Mouse (Mus musculus): ENCODE data around the gene Npas3.

Npas3 gene

GRCm38 (mm10) chr12:54004606-54005005 is 756.1 kb downstream of the Npas3 start:
- DNase-seq: no peak

- DNase-seq: no peak
Observed at GRCm38 (mm10) chr12:54005546-54005945, 757.1 kb downstream of the Npas3 start.

- DNase-seq: no peak
Observed at GRCm38 (mm10) chr12:54015304-54015703, 766.8 kb downstream of the Npas3 start.

DNA sequence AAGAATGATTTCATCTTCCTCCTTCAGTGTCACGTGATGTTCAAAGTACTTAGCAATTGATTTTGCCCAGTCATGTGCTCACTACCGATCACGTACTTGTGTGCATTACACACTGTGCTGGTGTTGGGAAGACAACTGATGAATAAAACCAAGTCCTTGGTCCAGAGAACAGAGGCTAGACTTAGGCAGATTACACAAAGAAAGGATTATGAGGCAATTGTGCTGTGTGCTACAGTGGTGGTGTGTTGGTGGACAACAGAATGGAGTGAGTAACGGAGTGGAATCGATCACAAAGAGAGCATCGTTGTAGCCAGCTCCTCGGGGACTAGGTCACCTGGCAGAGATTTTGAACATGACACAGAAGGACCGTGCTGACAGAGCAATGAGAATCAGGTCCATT is 769.5 kb downstream of the Npas3 start:
- DNase-seq: no peak

GRCm38 (mm10) chr12:54019979-54020378 is 771.5 kb downstream of the Npas3 start:
- no peak for DNase-seq

GRCm38 (mm10) chr12:54034666-54035346 is 786.3 kb downstream of the Npas3 start:
- no peak for DNase-seq

- no peak for DNase-seq
Observed at GRCm38 (mm10) chr12:54037602-54038001, 789.1 kb downstream of the Npas3 start.

- no peak for DNase-seq
Observed at GRCm38 (mm10) chr12:54042996-54043544, 794.6 kb downstream of the Npas3 start.

DNA sequence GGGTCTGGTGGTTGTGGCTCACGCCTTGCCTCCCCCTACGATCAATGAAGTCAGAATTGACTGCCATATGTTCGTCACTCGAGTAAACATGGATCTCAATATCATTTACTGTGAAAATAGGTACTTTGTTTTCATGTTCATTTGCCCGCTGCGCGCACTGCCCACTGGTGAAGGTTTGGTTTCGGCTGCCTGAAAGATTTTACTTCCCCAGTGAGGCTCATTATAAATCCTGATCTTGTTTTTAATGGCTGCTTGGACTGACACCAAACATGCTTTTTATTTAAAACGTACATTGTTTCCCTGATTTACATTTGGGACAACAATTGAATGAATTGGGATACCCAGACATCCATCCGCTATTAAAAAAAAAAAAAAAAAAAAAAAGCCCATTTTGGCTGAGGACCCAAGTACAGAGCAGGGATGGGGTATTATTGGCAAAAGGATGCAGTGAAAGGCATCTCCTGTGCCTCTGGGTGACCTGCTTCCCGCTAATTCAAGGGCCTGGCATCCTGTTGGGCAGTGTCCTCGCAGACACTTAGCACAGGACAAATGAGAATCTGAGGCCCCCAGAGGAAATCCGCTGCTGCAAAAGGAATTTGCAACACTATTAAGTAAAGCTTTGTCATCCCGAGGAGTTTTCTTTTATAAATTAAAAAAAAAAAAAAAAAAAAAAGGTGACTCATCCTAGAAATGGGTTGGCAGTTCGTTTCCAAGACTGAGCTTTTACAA is 796.3 kb downstream of the Npas3 start:
- peak; percentile 35 to 74 for DNase-seq

DNA sequence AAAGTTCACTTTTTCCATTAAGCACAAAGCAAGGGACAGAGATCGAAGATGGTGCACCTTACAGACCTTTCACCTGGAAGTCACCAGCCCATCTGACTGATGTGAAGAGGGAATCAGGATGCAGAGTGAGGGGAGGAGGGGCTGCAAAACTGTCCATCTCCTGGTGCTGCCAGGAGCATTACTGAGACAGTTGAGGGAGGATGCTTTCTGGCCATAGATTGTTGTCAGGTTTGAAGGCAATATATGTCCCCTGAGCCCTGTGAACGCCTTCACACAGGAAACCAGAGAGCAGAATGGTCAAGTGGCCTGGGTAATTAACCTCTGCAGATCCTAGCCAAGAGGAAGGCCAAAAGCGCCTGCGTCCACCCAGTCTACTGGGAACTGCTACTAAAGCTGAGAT is 796.9 kb downstream of the Npas3 start:
- DNase-seq: no peak

GRCm38 (mm10) chr12:54046824-54047223 is 798.3 kb downstream of the Npas3 start:
- DNase-seq: no peak

DNA sequence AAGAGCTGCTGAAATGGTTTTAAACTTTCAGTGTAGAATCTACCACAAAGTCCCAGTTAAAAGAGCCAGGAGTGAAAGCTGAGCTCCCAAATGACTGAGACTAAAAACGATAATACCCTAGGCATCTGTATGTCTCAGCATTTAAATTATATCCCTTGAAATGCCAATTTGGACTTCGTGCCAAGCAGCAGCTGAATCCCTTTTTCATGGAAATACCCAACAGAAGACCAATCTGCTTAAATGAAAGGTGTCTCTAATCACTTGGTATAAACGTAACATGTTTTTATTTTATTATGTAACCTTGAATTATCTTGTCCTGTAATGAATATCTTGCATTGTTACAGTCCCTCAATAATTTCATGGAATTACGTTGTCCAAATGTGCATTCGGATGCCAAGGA is 799.6 kb downstream of the Npas3 start:
- no peak for DNase-seq

DNA sequence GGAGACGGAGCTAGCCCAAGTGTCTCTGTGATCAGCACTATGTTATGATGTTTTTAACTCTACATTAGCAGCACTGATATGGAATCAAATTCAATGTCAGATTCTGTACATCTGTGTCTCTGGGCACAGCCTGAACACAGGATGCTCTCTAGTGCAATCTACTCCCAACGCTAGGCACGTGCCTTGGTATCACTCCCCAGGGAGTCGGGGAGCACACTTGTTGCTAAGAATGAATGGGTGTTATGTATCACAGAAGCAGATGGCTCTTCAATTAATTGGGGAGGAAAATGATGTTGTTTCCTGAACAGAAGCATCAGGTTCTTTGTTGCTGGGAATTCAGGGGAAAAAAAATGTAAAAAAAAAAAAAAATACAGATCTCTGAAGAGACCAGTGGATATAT is 801.4 kb downstream of the Npas3 start:
- no peak for DNase-seq

- no peak for DNase-seq
Observed at GRCm38 (mm10) chr12:54052939-54053338, 804.5 kb downstream of the Npas3 start.

- no peak for DNase-seq
Observed at GRCm38 (mm10) chr12:54053598-54053997, 805.1 kb downstream of the Npas3 start.

DNA sequence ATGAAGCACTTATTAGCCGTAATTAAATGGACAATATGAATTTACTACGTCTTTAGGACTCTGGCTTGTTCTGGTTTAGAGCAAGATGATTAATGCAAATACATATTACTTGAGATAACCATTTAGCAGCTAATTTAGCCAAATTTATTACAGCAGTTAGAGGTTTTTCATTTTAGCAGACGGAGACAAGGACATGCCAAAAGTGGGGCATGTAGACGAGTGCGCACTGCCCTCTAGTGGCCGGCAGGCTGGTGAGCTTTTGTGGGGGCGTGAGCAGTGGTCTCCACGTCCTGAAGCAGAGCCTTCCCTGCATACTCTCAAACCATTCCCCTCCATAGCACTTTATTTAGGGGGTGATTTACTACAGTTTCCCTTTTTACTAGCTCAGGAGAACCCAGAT is 812.3 kb downstream of the Npas3 start:
- DNase-seq: peak; percentile 64 to 79

- DNase-seq: no peak
Observed at GRCm38 (mm10) chr12:54061168-54061567, 812.7 kb downstream of the Npas3 start.

DNA sequence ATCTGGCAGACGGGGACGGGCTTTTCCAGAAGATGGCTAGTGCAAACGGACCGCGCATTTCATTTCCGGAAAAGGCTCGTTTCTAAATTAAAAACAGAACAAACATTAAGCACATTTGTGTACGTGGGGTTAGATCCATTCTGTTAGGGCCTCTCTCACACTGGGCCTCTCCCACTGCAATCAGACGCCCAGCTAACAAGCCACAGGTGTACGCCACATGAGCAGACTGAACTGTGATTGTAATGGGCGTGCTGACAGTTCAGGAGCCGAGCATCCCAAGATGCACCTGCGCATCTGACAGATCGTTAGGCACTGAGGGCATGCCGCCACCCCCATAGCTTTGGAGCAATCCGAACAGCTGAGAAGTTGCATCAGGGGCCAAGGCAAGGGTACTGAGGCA is 816.5 kb downstream of the Npas3 start:
- no peak for DNase-seq

DNA sequence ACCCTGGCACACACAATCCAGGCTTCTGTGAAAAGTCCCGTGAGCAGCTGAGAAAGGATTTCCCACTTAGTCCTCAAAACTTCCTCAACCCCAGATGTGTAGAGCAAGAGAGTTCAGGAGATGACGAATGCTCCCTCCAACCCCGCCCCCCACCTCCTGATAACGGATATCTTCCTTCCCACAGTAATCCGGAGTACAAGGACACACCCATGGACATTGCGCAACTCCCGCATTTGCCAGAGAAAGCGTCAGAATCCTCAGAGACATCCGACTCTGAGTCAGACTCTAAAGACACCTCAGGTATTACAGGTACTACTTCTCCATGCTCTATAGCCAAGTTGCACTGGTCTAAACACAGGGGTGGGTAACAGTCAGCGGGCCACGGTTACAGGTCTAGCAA is 817.1 kb downstream of the Npas3 start:
- peak in 1 of 2 experiments; percentile 18 for DNase-seq

GRCm38 (mm10) chr12:54067419-54067818 is 818.9 kb downstream of the Npas3 start:
- DNase-seq: no peak

GRCm38 (mm10) chr12:54067886-54068756 is 819.6 kb downstream of the Npas3 start:
- DNase-seq: peak; percentile 57 to 69

DNA sequence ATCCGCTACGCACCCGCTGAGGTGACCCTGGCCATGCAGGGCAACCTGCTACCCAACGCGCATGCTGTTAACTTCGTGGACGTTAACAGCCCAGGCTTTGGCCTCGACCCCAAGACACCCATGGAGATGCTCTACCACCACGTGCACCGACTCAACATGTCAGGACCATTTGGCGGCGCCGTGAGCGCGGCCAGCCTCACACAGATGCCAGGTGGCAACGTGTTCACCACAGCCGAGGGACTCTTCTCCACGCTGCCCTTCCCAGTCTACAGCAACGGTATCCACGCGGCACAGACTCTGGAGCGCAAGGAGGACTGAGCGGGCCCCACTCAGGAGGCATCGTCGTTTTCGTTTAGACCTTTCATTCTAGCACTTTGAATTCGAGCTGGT is 820.3 kb downstream of the Npas3 start:
- DNase-seq: no peak

GRCm38 (mm10) chr12:54074012-54074411 is 825.5 kb downstream of the Npas3 start:
- DNase-seq: no peak
